Mouse (Mus musculus) naive thymus-derived CD4-positive, alpha-beta T cell, adult 2 months (primary cell): ENCODE measurements around the gene Acsbg1.
"Not testable (repeated sequence)": the region's sequence is repeated elsewhere in the genome, so short reads cannot be mapped to it uniquely, and the experiment has no call there.

ENCODE experiments used
- DNase-seq: peaks from one replicate; pipeline ENCODE4 v3.0.0-alpha.2; 2011; ENCODE audit warnings: low read depth

Gene Acsbg1

GRCm38 (mm10) chr9:54612781-54613191, 48.9 kb downstream of the Acsbg1 start:
- DNase-seq = peak; percentile 55

GRCm38 (mm10) chr9:54604886-54605285, 56.8 kb downstream of the Acsbg1 start:
- DNase-seq = peak; percentile 39

- no peak for DNase-seq
These were observed 57.5 kb downstream of the Acsbg1 start for GRCm38 (mm10) chr9:54604131-54604654.

GRCm38 (mm10) chr9:54602916-54603315, 58.8 kb downstream of the Acsbg1 start:
- DNase-seq = no peak

- DNase-seq = no peak
These were observed 59.3 kb downstream of the Acsbg1 start for GRCm38 (mm10) chr9:54602386-54602785.

- DNase-seq = no peak
These were observed 64.8 kb downstream of the Acsbg1 start for GRCm38 (mm10) chr9:54596752-54597465.

GRCm38 (mm10) chr9:54593652-54594051, 68.0 kb downstream of the Acsbg1 start:
- not testable (repeated sequence) for DNase-seq

- no peak for DNase-seq
These were observed 73.8 kb downstream of the Acsbg1 start for GRCm38 (mm10) chr9:54587863-54588262.

GRCm38 (mm10) chr9:54586199-54587061, 75.2 kb downstream of the Acsbg1 start, which contains the start of gene Idh3a:
Gene Idh3a, plus strand, starts transcription at chr9:54586334.
- DNase-seq = peak; percentile 97

GRCm38 (mm10) chr9:54585839-54586198, 75.9 kb downstream of the Acsbg1 start:
- no peak for DNase-seq

- DNase-seq = not testable (repeated sequence)
These were observed 77.5 kb downstream of the Acsbg1 start for GRCm38 (mm10) chr9:54584127-54584526.

GRCm38 (mm10) chr9:54583712-54584111, 78.0 kb downstream of the Acsbg1 start:
- DNase-seq = no peak

GRCm38 (mm10) chr9:54571130-54571839, 90.4 kb downstream of the Acsbg1 start:
- no peak for DNase-seq

GRCm38 (mm10) chr9:54568732-54569131, 92.9 kb downstream of the Acsbg1 start:
- DNase-seq = no peak

GRCm38 (mm10) chr9:54566958-54567357, 94.7 kb downstream of the Acsbg1 start:
- DNase-seq = no peak

GRCm38 (mm10) chr9:54560831-54561601, 100.7 kb downstream of the Acsbg1 start:
- DNase-seq = no peak

GRCm38 (mm10) chr9:54559771-54560471, 101.7 kb downstream of the Acsbg1 start, which contains the start of gene Cib2:
Gene Cib2, minus strand, starts transcription at chr9:54560218.
- peak; percentile 66 for DNase-seq

GRCm38 (mm10) chr9:54558731-54559130, 102.9 kb downstream of the Acsbg1 start:
- DNase-seq = no peak

- no peak for DNase-seq
These were observed 106.6 kb downstream of the Acsbg1 start for GRCm38 (mm10) chr9:54555044-54555443.
